Mouse (Mus musculus) limb, embryonic 15.5 days (tissue): ENCODE results near the gene En1. TPM values are rescaled to one million over a fixed set of nuclear protein-coding genes. Genes with fewer than 3 reads are reported as not detected.
A peak's percentile ranks its signal among the peaks of the same experiment; 100 is the strongest.

Source experiments
- ATAC-seq: fragments of 200-750 bp; cut with Nextera tagmentation; 2 replicates; pipeline ENCODE4 v1.8.0; 2017; ENCODE audit warnings: low read depth, moderate TSS enrichment; ENCODE audit not compliant: insufficient number of reproducible peaks, low FRiP score, low TSS enrichment
- H3K27ac ChIP-seq: fragments of 300-500 bp; sonication (generic); 2 replicates; pipeline ENCODE4 v1.5.1; 2015; ENCODE audit warnings: moderate library complexity, mild to moderate bottlenecking, inconsistent platforms
- H3K27me3 ChIP-seq: fragments of 300-500 bp; sonication (generic); 2 replicates; pipeline ENCODE4 v1.6.1; 2015; ENCODE audit warnings: inconsistent platforms
- H3K36me3 ChIP-seq: fragments of 300-500 bp; sonication (generic); 2 replicates; pipeline ENCODE4 v1.6.1; 2015; ENCODE audit warnings: inconsistent platforms
- H3K4me1 ChIP-seq: fragments of 300-500 bp; sonication (generic); 2 replicates; pipeline ENCODE4 v1.6.1; 2015; ENCODE audit warnings: inconsistent platforms
- H3K4me2 ChIP-seq: fragments of 300-500 bp; sonication (generic); 2 replicates; pipeline ENCODE4 v1.6.1; 2015; ENCODE audit warnings: mild to moderate bottlenecking, inconsistent platforms
- H3K4me3 ChIP-seq: fragments of 300-500 bp; sonication (generic); 2 replicates; pipeline ENCODE4 v1.5.1; 2015; ENCODE audit warnings: mild to moderate bottlenecking, inconsistent platforms
- H3K9ac ChIP-seq: fragments of 300-500 bp; sonication (generic); 2 replicates; pipeline ENCODE4 v1.6.1; 2015; ENCODE audit warnings: inconsistent platforms
- H3K9me3 ChIP-seq: fragments of 300-500 bp; sonication (generic); 2 replicates; pipeline ENCODE4 v1.6.1; 2016; ENCODE audit warnings: inconsistent platforms
- WGBS: fragments of 180-500 bp; shearing (Covaris S2); methylation state at CpG from one replicate; pipeline ENCODE4 v1.1.7; 2015; 5-methylcytosine and 5-hydroxymethylcytosine counted together
- polyA plus RNA-seq: library from polyadenylated mRNA; unstranded; fragments of >200 nt; fragmentation: Nextera tagmentation; extraction: Ambion mirVana; gene quantifications from 2 replicates; pipeline ENCODE4 v1.2.1, GENCODE M21; 2015

En1 gene
- polyA plus RNA-seq = 4.2 and 4.5 TPM in 2 replicates

GRCm38 (mm10) chr1:120602031-120602730 is at the start of gene En1:
Gene En1 (plus strand): TSS chr1:120602418.
- Histone ChIP-seq H3K4me1 (peaks cover 27% of the 10 kb centered on the region), H3K4me3 (peak within 1 kb of the TSS; percentile 53), H3K9me3 (no peaks in the 10 kb centered on the region), H3K27ac (peak within 1 kb of the TSS; percentile 75), H3K36me3 (no peaks in the 10 kb centered on the region), H3K9ac (peak within 1 kb of the TSS; percentile 55), H3K27me3 (peaks cover 92% of the 10 kb centered on the region), H3K4me2 (peak within 1 kb of the TSS; percentile 93)
- under 1% methylated on average over 35 of the region's 35 CpGs for WGBS
- ATAC-seq = 0 out of 2 replicates have a peak, but pooled peaks have one; percentile 15

GRCm38 (mm10) chr1:120556926-120557846 is 45.0 kb upstream of the En1 start:
- Histone ChIP-seq H3K4me3 (no peak overlapping the region), H3K4me1 (no peaks in the 10 kb centered on the region), H3K9me3 (no peaks in the 10 kb centered on the region), H3K27me3 (no peaks in the 10 kb centered on the region), H3K36me3 (no peaks in the 10 kb centered on the region), H3K4me2 (no peak overlapping the region), H3K27ac (no peak overlapping the region), H3K9ac (no peak overlapping the region)
- WGBS = 72% methylated on average over 15 of the region's 15 CpGs
- no peak for ATAC-seq

GRCm38 (mm10) chr1:120558341-120559285 is 43.6 kb upstream of the En1 start:
- no peaks in the 10 kb centered on the region for H3K27me3 ChIP-seq
- H3K9me3 ChIP-seq = no peaks in the 10 kb centered on the region
- no peak overlapping the region for H3K4me3 ChIP-seq
- H3K36me3 ChIP-seq = no peaks in the 10 kb centered on the region
- H3K9ac ChIP-seq = no peak overlapping the region
- H3K27ac ChIP-seq = no peak overlapping the region
- H3K4me2 ChIP-seq = no peak overlapping the region
- H3K4me1 ChIP-seq = no peaks in the 10 kb centered on the region
- WGBS = 52% methylated on average over 9 of the region's 9 CpGs
- ATAC-seq = no peak

GRCm38 (mm10) chr1:120559911-120560310 is 42.3 kb upstream of the En1 start:
- Histone ChIP-seq H3K36me3 (no peaks in the 10 kb centered on the region), H3K27ac (no peak overlapping the region), H3K9me3 (no peaks in the 10 kb centered on the region), H3K4me2 (no peak overlapping the region), H3K9ac (no peak overlapping the region), H3K27me3 (no peaks in the 10 kb centered on the region), H3K4me1 (no peaks in the 10 kb centered on the region), H3K4me3 (no peak overlapping the region)
- 89% methylated on average over 5 of the region's 5 CpGs for WGBS
- ATAC-seq = no peak

GRCm38 (mm10) chr1:120581306-120581705 is 20.9 kb upstream of the En1 start:
- Histone ChIP-seq H3K27me3 (peaks cover 8% of the 10 kb centered on the region), H3K4me3 (no peak overlapping the region), H3K4me2 (no peak overlapping the region), H3K36me3 (no peaks in the 10 kb centered on the region), H3K9me3 (no peaks in the 10 kb centered on the region), H3K27ac (no peak overlapping the region), H3K4me1 (no peaks in the 10 kb centered on the region), H3K9ac (no peak overlapping the region)
- ATAC-seq = no peak
- 58% methylated on average over 4 of the region's 4 CpGs for WGBS

- peaks cover 15% of the 10 kb centered on the region for H3K27me3 ChIP-seq
- H3K27ac ChIP-seq = no peak overlapping the region
- H3K36me3 ChIP-seq = no peaks in the 10 kb centered on the region
- no peak overlapping the region for H3K4me2 ChIP-seq
- H3K9me3 ChIP-seq = no peaks in the 10 kb centered on the region
- no peak overlapping the region for H3K9ac ChIP-seq
- no peak for ATAC-seq
- H3K4me3 ChIP-seq = no peak overlapping the region
- WGBS = 14% methylated on average over 2 of the region's 2 CpGs
- peaks cover 4% of the 10 kb centered on the region; the same call in 1 of the 2 replicates for H3K4me1 ChIP-seq
Measured at GRCm38 (mm10) chr1:120585481-120585880, 16.7 kb upstream of the En1 start.

GRCm38 (mm10) chr1:120586500-120587110 is 15.6 kb upstream of the En1 start:
- Histone ChIP-seq H3K27me3 (peaks cover 25% of the 10 kb centered on the region), H3K27ac (no peak overlapping the region), H3K4me2 (no peak overlapping the region), H3K4me3 (no peak overlapping the region), H3K9me3 (no peaks in the 10 kb centered on the region), H3K4me1 (peaks cover 4% of the 10 kb centered on the region; the same call in 1 of the 2 replicates), H3K9ac (no peak overlapping the region), H3K36me3 (no peaks in the 10 kb centered on the region)
- WGBS = 11% methylated on average over 7 of the region's 7 CpGs
- ATAC-seq = no peak

GRCm38 (mm10) chr1:120587431-120587830 is 14.8 kb upstream of the En1 start:
- 19% methylated on average over 10 of the region's 12 CpGs for WGBS
- no peaks in the 10 kb centered on the region for H3K36me3 ChIP-seq
- ATAC-seq = no peak
- H3K4me2 ChIP-seq = no peak overlapping the region
- no peaks in the 10 kb centered on the region for H3K9me3 ChIP-seq
- no peak overlapping the region for H3K9ac ChIP-seq
- no peak overlapping the region for H3K27ac ChIP-seq
- H3K4me3 ChIP-seq = no peak overlapping the region
- H3K4me1 ChIP-seq = peaks cover 4% of the 10 kb centered on the region; the same call in 1 of the 2 replicates
- H3K27me3 ChIP-seq = peaks cover 32% of the 10 kb centered on the region

- no peak overlapping the region for H3K9ac ChIP-seq
- H3K4me1 ChIP-seq = peaks cover 4% of the 10 kb centered on the region; the same call in 1 of the 2 replicates
- H3K27ac ChIP-seq = no peak overlapping the region
- H3K36me3 ChIP-seq = no peaks in the 10 kb centered on the region
- H3K4me2 ChIP-seq = no peak overlapping the region
- ATAC-seq = no peak
- no peak overlapping the region for H3K4me3 ChIP-seq
- no peaks in the 10 kb centered on the region for H3K9me3 ChIP-seq
- 76% methylated on average over 4 of the region's 4 CpGs for WGBS
- H3K27me3 ChIP-seq = peaks cover 38% of the 10 kb centered on the region
Measured at GRCm38 (mm10) chr1:120587960-120588359, 14.3 kb upstream of the En1 start.

GRCm38 (mm10) chr1:120588362-120589027 is 13.7 kb upstream of the En1 start:
- H3K4me1 ChIP-seq = peaks cover 4% of the 10 kb centered on the region; the same call in 1 of the 2 replicates
- no peak overlapping the region for H3K9ac ChIP-seq
- H3K4me2 ChIP-seq = no peak overlapping the region
- no peak overlapping the region for H3K27ac ChIP-seq
- no peaks in the 10 kb centered on the region for H3K9me3 ChIP-seq
- no peaks in the 10 kb centered on the region for H3K36me3 ChIP-seq
- no peak for ATAC-seq
- H3K27me3 ChIP-seq = peaks cover 43% of the 10 kb centered on the region
- H3K4me3 ChIP-seq = no peak overlapping the region
- 76% methylated on average over 6 of the region's 6 CpGs for WGBS
